Mouse (Mus musculus) stomach, embryonic 14.5 days (tissue): ENCODE data around the gene Ccdc153. TPM values are rescaled to one million over a fixed set of nuclear protein-coding genes. Genes with fewer than 3 reads are reported as not detected.

Experiments
- polyA plus RNA-seq: library from polyadenylated mRNA; unstranded; fragments of >200 nt; fragmentation: Nextera tagmentation; extraction: Ambion mirVana; gene quantifications from 2 replicates; pipeline ENCODE4 v1.2.1, GENCODE M21; 2014

Ccdc153 gene
- polyA plus RNA-seq, 1 experiment from 2014 or later = not detected

Other genes with a start within 250 kb of the Ccdc153 start
- 0.88 and 1.5 TPM in 2 replicates for gene Thy1, start 197.3 kb upstream of the Ccdc153 start, polyA plus RNA-seq
- gene Usp2, start 173.7 kb upstream of the Ccdc153 start, polyA plus RNA-seq = 10.5 and 15.0 TPM in 2 replicates
- gene Mfrp, start 138.9 kb upstream of the Ccdc153 start, polyA plus RNA-seq = 0.26 and 0.28 TPM in 2 replicates
- 2.3 and 2.8 TPM in 2 replicates for gene C1qtnf5, start 133.4 kb upstream of the Ccdc153 start, polyA plus RNA-seq
- gene Gm49380, start 127.2 kb upstream of the Ccdc153 start, polyA plus RNA-seq = 0.43 and 0.52 TPM in 2 replicates
- gene Rnf26, start 127.2 kb upstream of the Ccdc153 start, polyA plus RNA-seq = 61.7 and 66.7 TPM in 2 replicates
- gene Mcam, start 106.2 kb upstream of the Ccdc153 start, polyA plus RNA-seq = 53.0 and 54.3 TPM in 2 replicates
- 18.5 and 19.9 TPM in 2 replicates for gene Cbl, start 6.6 kb upstream of the Ccdc153 start, polyA plus RNA-seq
- 0.12 and 0.27 TPM in 2 replicates for gene Pdzd3, start 10.8 kb downstream of the Ccdc153 start, polyA plus RNA-seq
- 7.2 and 8.4 TPM in 2 replicates for gene Nlrx1, start 27.9 kb downstream of the Ccdc153 start, polyA plus RNA-seq
- gene Abcg4, start 47.9 kb downstream of the Ccdc153 start, polyA plus RNA-seq = 5.1 and 5.9 TPM in 2 replicates
- 21.3 and 23.4 TPM in 2 replicates for gene Hinfp, start 65.0 kb downstream of the Ccdc153 start, polyA plus RNA-seq
- gene C2cd2l, start 79.6 kb downstream of the Ccdc153 start, polyA plus RNA-seq = 5.7 and 9.6 TPM in 2 replicates
- 44.5 and 46.7 TPM in 2 replicates for gene Dpagt1, start 85.3 kb downstream of the Ccdc153 start, polyA plus RNA-seq
- 289 and 335 TPM in 2 replicates for gene H2afx, start 94.0 kb downstream of the Ccdc153 start, polyA plus RNA-seq
- gene Hmbs, start 103.6 kb downstream of the Ccdc153 start, polyA plus RNA-seq = 112 and 130 TPM in 2 replicates
- gene Vps11, start 121.0 kb downstream of the Ccdc153 start, polyA plus RNA-seq = 24.5 and 25.4 TPM in 2 replicates
- 22.1 and 29.4 TPM in 2 replicates for gene Hyou1, start 138.8 kb downstream of the Ccdc153 start, polyA plus RNA-seq
- 22.3 and 23.7 TPM in 2 replicates for gene Slc37a4, start 156.2 kb downstream of the Ccdc153 start, polyA plus RNA-seq
- gene Rps25, start 166.5 kb downstream of the Ccdc153 start, polyA plus RNA-seq = 2,532 and 2,694 TPM in 2 replicates
- gene Trappc4, start 166.9 kb downstream of the Ccdc153 start, polyA plus RNA-seq = 118 and 123 TPM in 2 replicates
- gene Ccdc84, start 177.9 kb downstream of the Ccdc153 start, polyA plus RNA-seq = 27.0 and 30.7 TPM in 2 replicates
- not detected in 2 replicates for gene Foxr1, start 200.5 kb downstream of the Ccdc153 start, polyA plus RNA-seq
- 25.9 and 26.4 TPM in 2 replicates for gene Upk2, start 214.3 kb downstream of the Ccdc153 start, polyA plus RNA-seq
- gene Bcl9l, start 242.1 kb downstream of the Ccdc153 start, polyA plus RNA-seq = 15.4 and 16.3 TPM in 2 replicates